16 mouse cellular contexts compared by ENCODE assay signal in the genomic region with DNA sequence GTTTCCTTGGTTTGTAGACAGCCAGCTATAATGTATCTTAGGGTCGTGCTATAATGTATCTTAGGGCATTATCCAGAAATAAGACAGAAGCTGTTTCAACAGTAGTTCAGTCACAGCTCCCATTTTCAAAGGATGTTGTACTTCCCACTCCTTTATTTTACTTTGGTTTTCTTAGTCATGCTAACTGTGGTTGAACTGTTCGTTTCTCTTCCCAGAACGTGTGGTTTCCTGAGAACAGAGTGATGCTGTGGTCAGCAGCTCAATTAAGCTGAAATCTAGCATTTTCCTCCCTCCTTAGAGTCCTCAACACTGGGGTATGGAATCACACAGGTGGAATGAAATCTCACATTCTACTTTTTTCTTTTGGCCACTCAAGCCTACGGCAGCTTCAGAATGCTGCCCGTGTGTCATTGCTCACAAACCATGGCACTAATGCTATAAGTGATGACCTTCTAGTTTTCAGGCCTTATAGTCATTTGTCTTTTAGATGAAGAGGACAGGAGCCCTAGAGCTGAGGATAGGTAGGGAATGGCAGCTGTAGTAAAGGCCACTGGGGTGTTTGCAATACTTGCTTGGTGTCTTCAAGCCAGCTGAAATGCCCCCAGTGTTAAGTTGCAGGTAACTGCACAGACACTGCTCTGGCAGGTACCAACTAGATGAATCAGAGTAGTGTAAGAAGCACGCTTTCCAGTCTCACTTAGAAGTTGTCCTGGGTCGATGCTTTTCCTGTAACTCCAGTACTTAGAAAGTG.
DNase-seq lines count a peak whose midpoint lies in the region; ATAC-seq and TF ChIP-seq lines count a peak whose summit lies in the region.
"Had no signal": no experiment of that assay in that cellular context is flagged by ENCODE, and none has a peak within 500 bp of the region (broad histone marks: within the 10 kb centered on the region; RNA-seq: fewer than 3 reads in every experiment).

No protein-coding gene starts in this region.

- no peak overlapping the region for H3K9ac ChIP-seq in embryonic facial prominence, embryonic 13.5 days
- no peak overlapping the region for H3K9ac ChIP-seq in kidney, embryonic 14.5 days (ENCODE audit: low read depth, low read length)
- no peak overlapping the region for H3K9ac ChIP-seq in neural tube, embryonic 13.5 days
- H3K9ac ChIP-seq in neural tube, embryonic 15.5 days (replicated peaks): no peak overlapping the region
- no peak overlapping the region for H3K9ac ChIP-seq in stomach, postnatal 0 days (ENCODE audit: low read length)
- no peak overlapping the region for H3K9ac ChIP-seq in midbrain, embryonic 11.5 days (ENCODE audit: low read length)
- H3K9ac ChIP-seq: liver, embryonic 14.5 days had no signal

- no peak overlapping the region for H3K4me3 ChIP-seq in embryonic facial prominence, embryonic 13.5 days
- no peak overlapping the region for H3K4me3 ChIP-seq in embryonic facial prominence, embryonic 10.5 days
- no peak overlapping the region for H3K4me3 ChIP-seq in kidney, adult 2 months (ENCODE audit: insufficient read depth, low read depth, low read length)
- H3K4me3 ChIP-seq in kidney, embryonic 14.5 days (ENCODE audit: low read length): no peak overlapping the region
- H3K4me3 ChIP-seq in neural tube, embryonic 13.5 days: no peak overlapping the region
- no peak overlapping the region for H3K4me3 ChIP-seq in neural tube, embryonic 15.5 days (replicated peaks)
- no peak overlapping the region for H3K4me3 ChIP-seq in stomach, postnatal 0 days (ENCODE audit: low read depth, low read length)
- H3K4me3 ChIP-seq in midbrain, embryonic 11.5 days (ENCODE audit: low read depth, low read length): no peak overlapping the region
- H3K4me3 ChIP-seq: erythroblast, embryonic 14.5 days had no signal

- TF ChIP-seq POLR2A in kidney, adult 2 months (IDR thresholded peaks at IDR 0.05; ENCODE audit: low read depth, low read length): no peak

- no peaks in the 10 kb centered on the region for H3K9me3 ChIP-seq in embryonic facial prominence, embryonic 13.5 days
- 0 out of 2 replicates have a peak, but pooled peaks cover 4% of the 10 kb centered on the region for H3K9me3 ChIP-seq in embryonic facial prominence, embryonic 10.5 days
- H3K9me3 ChIP-seq in kidney, embryonic 14.5 days (ENCODE audit: control insufficient read depth, low read length): no peaks in the 10 kb centered on the region
- H3K9me3 ChIP-seq in neural tube, embryonic 13.5 days: no peaks in the 10 kb centered on the region
- H3K9me3 ChIP-seq in neural tube, embryonic 15.5 days (replicated peaks): no peaks in the 10 kb centered on the region
- H3K9me3 ChIP-seq in stomach, postnatal 0 days (ENCODE audit: control insufficient read depth, low read length): no peaks in the 10 kb centered on the region
- H3K9me3 ChIP-seq in midbrain, embryonic 11.5 days (ENCODE audit: control insufficient read depth, low read length): no peaks in the 10 kb centered on the region

- TF ChIP-seq EP300 in stomach, postnatal 0 days (optimal IDR thresholded peaks at IDR 0.05): no peak

- no peak for DNase-seq in embryonic facial prominence, embryonic 10.5 days (ENCODE audit: low spot score)
- no peak for DNase-seq in kidney, adult 2 months
- no peak for DNase-seq in stomach, postnatal 0 days (ENCODE audit: low spot score)
- DNase-seq in midbrain, embryonic 11.5 days (ENCODE audit: low spot score, missing footprints): no peak
- DNase-seq: cerebellum, adult 8-10 months; heart, postnatal 10 days; midbrain, embryonic 14.5 days; right cerebral cortex, postnatal 25 days had no signal

- TF ChIP-seq CTCF in kidney, adult 2 months (conservative IDR thresholded peaks at IDR 0.05; ENCODE audit: insufficient read depth, insufficient read length, low read depth, low read length): no peak
- no peak for TF ChIP-seq CTCF in stomach, postnatal 0 days (IDR thresholded peaks at IDR 0.05; ENCODE audit: low read depth)

- no peaks in the 10 kb centered on the region for H3K27me3 ChIP-seq in embryonic facial prominence, embryonic 13.5 days
- H3K27me3 ChIP-seq in embryonic facial prominence, embryonic 10.5 days (replicated peaks; ENCODE audit: low read depth, poor library complexity, severe bottlenecking): no peaks in the 10 kb centered on the region
- no peaks in the 10 kb centered on the region for H3K27me3 ChIP-seq in kidney, adult 2 months (replicated peaks; ENCODE audit: control insufficient read depth, insufficient read depth, low read length)
- H3K27me3 ChIP-seq in kidney, embryonic 14.5 days (ENCODE audit: control insufficient read depth, insufficient read depth, low read length): no peaks in the 10 kb centered on the region
- no peaks in the 10 kb centered on the region for H3K27me3 ChIP-seq in neural tube, embryonic 13.5 days
- H3K27me3 ChIP-seq in neural tube, embryonic 15.5 days (replicated peaks): no peaks in the 10 kb centered on the region
- no peaks in the 10 kb centered on the region for H3K27me3 ChIP-seq in stomach, postnatal 0 days (ENCODE audit: control insufficient read depth, insufficient read depth, low read length)
- no peaks in the 10 kb centered on the region for H3K27me3 ChIP-seq in midbrain, embryonic 11.5 days (ENCODE audit: control insufficient read depth, insufficient read depth, low read length)

- WGBS in embryonic facial prominence, embryonic 13.5 days: 80% methylated on average over 7 of the region's 7 CpGs
- 90% methylated on average over 7 of the region's 7 CpGs for WGBS in embryonic facial prominence, embryonic 10.5 days
- 42% methylated on average over 7 of the region's 7 CpGs for WGBS in kidney, adult 2 months
- WGBS in kidney, embryonic 14.5 days: 83% methylated on average over 7 of the region's 7 CpGs
- 91% methylated on average over 7 of the region's 7 CpGs for WGBS in neural tube, embryonic 13.5 days
- 95% methylated on average over 7 of the region's 7 CpGs for WGBS in neural tube, embryonic 15.5 days
- 72% methylated on average over 7 of the region's 7 CpGs for WGBS in stomach, postnatal 0 days
- WGBS in midbrain, embryonic 11.5 days: 91% methylated on average over 7 of the region's 7 CpGs

- H3K36me3 ChIP-seq in embryonic facial prominence, embryonic 13.5 days: peaks cover 50% of the 10 kb centered on the region
- H3K36me3 ChIP-seq in embryonic facial prominence, embryonic 10.5 days (replicated peaks): peaks cover 37% of the 10 kb centered on the region
- H3K36me3 ChIP-seq in kidney, adult 2 months (ENCODE audit: control insufficient read depth, insufficient read depth, low read length): no peaks in the 10 kb centered on the region; the same call in 1 of the 2 replicates
- peaks cover 16% of the 10 kb centered on the region for H3K36me3 ChIP-seq in kidney, embryonic 14.5 days (ENCODE audit: control insufficient read depth, insufficient read depth, low read length)
- H3K36me3 ChIP-seq in neural tube, embryonic 13.5 days: peaks cover 6% of the 10 kb centered on the region
- no peaks in the 10 kb centered on the region for H3K36me3 ChIP-seq in neural tube, embryonic 15.5 days
- H3K36me3 ChIP-seq in stomach, postnatal 0 days (ENCODE audit: control insufficient read depth, insufficient read depth, low read length): peaks cover 2% of the 10 kb centered on the region; the same call in 1 of the 2 replicates
- H3K36me3 ChIP-seq in midbrain, embryonic 11.5 days (ENCODE audit: control insufficient read depth, insufficient read depth, low read length): no peaks in the 10 kb centered on the region

- H3K4me2 ChIP-seq in embryonic facial prominence, embryonic 13.5 days: 0 out of 2 replicates have a peak overlapping the region, but pooled peaks have one; percentile 26
- no peak overlapping the region for H3K4me2 ChIP-seq in kidney, embryonic 14.5 days (replicated peaks; ENCODE audit: low read depth, low read length)
- no peak overlapping the region for H3K4me2 ChIP-seq in neural tube, embryonic 13.5 days
- no peak overlapping the region for H3K4me2 ChIP-seq in neural tube, embryonic 15.5 days
- H3K4me2 ChIP-seq in stomach, postnatal 0 days (replicated peaks; ENCODE audit: low read depth): no peak overlapping the region
- no peak overlapping the region for H3K4me2 ChIP-seq in midbrain, embryonic 11.5 days

- ATAC-seq in embryonic facial prominence, embryonic 13.5 days (ENCODE audit: insufficient number of reproducible peaks, insufficient read depth, low FRiP score, low TSS enrichment, low read depth): no peak
- no peak for ATAC-seq in kidney, embryonic 14.5 days (ENCODE audit: low FRiP score, low TSS enrichment)
- ATAC-seq in neural tube, embryonic 13.5 days (ENCODE audit: low read depth): no peak
- ATAC-seq in neural tube, embryonic 15.5 days (ENCODE audit: low FRiP score): no peak
- no peak for ATAC-seq in stomach, postnatal 0 days (ENCODE audit: low FRiP score, low TSS enrichment)
- ATAC-seq in midbrain, embryonic 11.5 days (ENCODE audit: low FRiP score): no peak
- ATAC-seq: forebrain, embryonic 16.5 days; hindbrain, postnatal 0 days had no signal

- peak overlapping the region; percentile 23; the same call in 1 of the 2 replicates for H3K27ac ChIP-seq in embryonic facial prominence, embryonic 13.5 days
- H3K27ac ChIP-seq in embryonic facial prominence, embryonic 10.5 days (replicated peaks): no peak overlapping the region
- peak overlapping the region; percentile 72 for H3K27ac ChIP-seq in kidney, adult 2 months (ENCODE audit: insufficient read depth, low read depth, low read length)
- H3K27ac ChIP-seq in kidney, embryonic 14.5 days (ENCODE audit: low read depth, low read length): no peak overlapping the region; the same call in 1 of the 2 replicates
- peak overlapping the region; percentile 52 for H3K27ac ChIP-seq in neural tube, embryonic 13.5 days (replicated peaks)
- no peak overlapping the region for H3K27ac ChIP-seq in neural tube, embryonic 15.5 days (replicated peaks)
- H3K27ac ChIP-seq in stomach, postnatal 0 days (replicated peaks): peak overlapping the region; percentile 24
- no peak overlapping the region for H3K27ac ChIP-seq in midbrain, embryonic 11.5 days (ENCODE audit: low read depth, low read length)
- H3K27ac ChIP-seq: hindbrain, postnatal 0 days; liver, embryonic 14.5 days had no signal

- peaks cover 88% of the 10 kb centered on the region for H3K4me1 ChIP-seq in embryonic facial prominence, embryonic 13.5 days
- H3K4me1 ChIP-seq in embryonic facial prominence, embryonic 10.5 days: peaks cover 45% of the 10 kb centered on the region
- peaks cover 67% of the 10 kb centered on the region for H3K4me1 ChIP-seq in kidney, adult 2 months (ENCODE audit: control insufficient read depth, insufficient read depth, low read length)
- H3K4me1 ChIP-seq in kidney, embryonic 14.5 days (ENCODE audit: control insufficient read depth, insufficient read depth, low read length): peaks cover 80% of the 10 kb centered on the region
- peaks cover 47% of the 10 kb centered on the region for H3K4me1 ChIP-seq in neural tube, embryonic 13.5 days (replicated peaks)
- H3K4me1 ChIP-seq in neural tube, embryonic 15.5 days: peaks cover 7% of the 10 kb centered on the region
- H3K4me1 ChIP-seq in stomach, postnatal 0 days (replicated peaks; ENCODE audit: control insufficient read depth, insufficient read depth): peaks cover 28% of the 10 kb centered on the region
- peaks cover under 1% of the 10 kb centered on the region for H3K4me1 ChIP-seq in midbrain, embryonic 11.5 days (ENCODE audit: control insufficient read depth, insufficient read depth, low read length)

Comparison
In these comparisons a context has a peak if more than half of its experiments do, and no peak if none do; other contexts are left out.
1. H3K27ac ChIP-seq: peak in embryonic facial prominence, embryonic 13.5 days (single experiment), kidney, adult 2 months (single experiment), neural tube, embryonic 13.5 days (single experiment) and stomach, postnatal 0 days (single experiment); none in embryonic facial prominence, embryonic 10.5 days (single experiment), kidney, embryonic 14.5 days (single experiment), neural tube, embryonic 15.5 days (single experiment) and midbrain, embryonic 11.5 days (single experiment).